Mouse (Mus musculus) telencephalon, adult 2 months (tissue): ENCODE measurements around the gene Pphln1.
A peak's percentile ranks its signal among the peaks of the same experiment; 100 is the strongest.

ENCODE experiments used
- DNase-seq: peaks from one replicate; pipeline ENCODE4 v3.0.0-alpha.2; 2011; ENCODE audit warnings: low read depth, low spot score

Gene Pphln1

GRCm38 (mm10) chr15:93433811-93434210 lies 35.7 kb downstream of the Pphln1 start:
- DNase-seq: no peak

GRCm38 (mm10) chr15:93435998-93436397 lies 37.8 kb downstream of the Pphln1 start:
- no peak for DNase-seq

- peak; percentile 21 for DNase-seq
Observed at GRCm38 (mm10) chr15:93438663-93439062, 40.5 kb downstream of the Pphln1 start.

DNA sequence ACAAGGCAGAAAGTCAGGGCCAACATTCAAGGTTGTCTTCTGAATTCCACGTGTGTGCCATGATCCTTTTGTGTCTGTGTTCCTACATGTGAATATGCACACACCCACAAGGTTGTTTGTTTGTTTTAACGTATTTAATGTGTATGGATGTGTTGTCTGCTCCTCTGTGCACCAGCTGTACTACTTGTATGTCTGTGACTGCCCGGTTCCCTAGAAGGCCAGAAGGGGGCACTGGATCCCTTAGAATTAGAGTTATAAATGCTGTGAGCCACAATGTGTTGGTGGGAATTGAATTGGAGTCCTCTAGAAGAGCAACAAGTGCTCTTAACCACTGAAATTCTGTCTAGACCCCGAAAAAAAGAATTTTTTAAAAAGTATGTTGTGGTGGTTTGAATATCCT lies 44.1 kb downstream of the Pphln1 start:
- DNase-seq: no peak

- DNase-seq: peak; percentile 12
Observed at GRCm38 (mm10) chr15:93443676-93444075, 45.5 kb downstream of the Pphln1 start.

- no peak for DNase-seq
Observed at GRCm38 (mm10) chr15:93448862-93449261, 50.7 kb downstream of the Pphln1 start.

GRCm38 (mm10) chr15:93453296-93453695 lies 55.1 kb downstream of the Pphln1 start:
- no peak for DNase-seq

DNA sequence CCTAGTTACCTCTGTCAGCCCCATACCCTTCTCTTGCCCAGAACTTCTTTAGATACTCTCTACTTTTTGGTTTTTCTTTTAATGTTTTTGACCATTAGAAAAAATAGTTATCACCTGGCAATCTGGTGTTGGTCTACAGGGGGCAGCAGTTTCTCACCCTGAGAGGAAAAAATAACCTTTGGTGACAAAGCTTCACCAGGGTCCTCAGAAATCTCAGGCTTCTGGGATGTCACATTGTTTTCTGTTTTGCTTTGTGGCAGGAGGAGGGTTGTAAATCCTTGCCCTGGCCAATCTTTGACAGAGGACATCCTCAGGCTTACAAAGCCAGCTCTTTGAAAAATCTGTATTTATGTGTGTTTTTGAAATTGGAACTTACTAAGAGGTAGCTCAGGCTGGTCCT lies 57.9 kb downstream of the Pphln1 start:
- DNase-seq: no peak

DNA sequence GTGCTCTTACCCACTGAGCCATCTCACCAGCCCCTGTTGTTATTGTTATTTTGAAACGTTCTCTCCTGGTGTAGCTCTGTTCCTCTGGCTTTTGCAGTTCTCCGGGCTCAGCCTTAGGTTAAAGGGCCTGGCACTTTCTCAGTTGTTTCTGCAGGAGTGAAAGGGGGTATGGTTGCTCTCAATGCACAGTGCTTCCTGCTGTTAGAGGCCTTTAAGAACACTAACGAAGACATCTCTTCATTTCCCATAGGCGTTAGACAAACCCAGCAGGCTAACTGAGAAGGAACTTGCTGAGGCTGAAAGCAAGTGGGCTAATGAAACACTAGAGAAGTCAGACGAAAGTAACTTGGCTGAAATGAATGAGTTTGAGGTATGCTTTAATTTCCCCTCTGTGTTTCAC lies 61.3 kb downstream of the Pphln1 start:
- DNase-seq: no peak

GRCm38 (mm10) chr15:93461066-93461465 lies 62.9 kb downstream of the Pphln1 start:
- no peak for DNase-seq

GRCm38 (mm10) chr15:93471651-93472050 lies 73.5 kb downstream of the Pphln1 start:
- no peak for DNase-seq

DNA sequence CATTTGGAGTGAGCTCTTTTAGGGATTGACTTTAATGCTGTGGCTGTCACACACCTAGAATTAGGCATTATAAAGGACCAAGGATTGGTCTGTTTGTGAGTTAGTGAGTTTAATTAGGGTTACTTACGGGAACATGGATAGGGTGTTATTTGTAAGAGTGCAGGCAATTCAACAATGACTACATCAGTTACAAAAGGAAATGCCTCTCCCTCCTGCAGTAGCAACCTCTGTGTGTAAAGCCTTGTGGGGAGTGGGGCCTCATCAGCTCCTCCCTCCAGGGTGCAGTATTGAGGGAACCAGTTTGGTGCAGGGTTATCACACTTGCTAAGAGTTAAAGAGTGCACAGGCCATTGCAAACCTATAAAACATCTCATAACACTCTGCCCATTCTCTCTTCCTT lies 73.9 kb downstream of the Pphln1 start:
- DNase-seq: no peak

GRCm38 (mm10) chr15:93474277-93474676 lies 76.1 kb downstream of the Pphln1 start:
- DNase-seq: peak; percentile 41

DNA sequence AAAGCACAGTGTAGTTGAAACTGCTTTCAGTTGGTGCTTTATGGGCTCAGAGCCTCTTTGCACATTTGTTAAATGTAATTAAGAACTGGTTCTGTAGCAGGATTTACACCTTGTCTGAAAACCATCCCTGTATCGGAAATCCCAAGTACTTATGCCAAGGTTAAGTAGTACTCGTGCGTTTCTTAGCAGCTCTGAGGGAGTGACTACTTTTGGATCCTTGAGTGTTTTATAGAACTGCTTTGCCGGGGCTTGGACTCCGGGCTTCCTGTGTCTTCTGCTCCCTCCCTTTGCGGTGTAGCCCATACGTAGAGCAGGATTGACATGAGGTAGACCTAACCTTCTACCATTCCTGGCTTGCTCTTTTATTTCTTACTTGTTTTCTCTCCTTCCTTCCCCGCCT lies 77.5 kb downstream of the Pphln1 start:
- DNase-seq: no peak

DNA sequence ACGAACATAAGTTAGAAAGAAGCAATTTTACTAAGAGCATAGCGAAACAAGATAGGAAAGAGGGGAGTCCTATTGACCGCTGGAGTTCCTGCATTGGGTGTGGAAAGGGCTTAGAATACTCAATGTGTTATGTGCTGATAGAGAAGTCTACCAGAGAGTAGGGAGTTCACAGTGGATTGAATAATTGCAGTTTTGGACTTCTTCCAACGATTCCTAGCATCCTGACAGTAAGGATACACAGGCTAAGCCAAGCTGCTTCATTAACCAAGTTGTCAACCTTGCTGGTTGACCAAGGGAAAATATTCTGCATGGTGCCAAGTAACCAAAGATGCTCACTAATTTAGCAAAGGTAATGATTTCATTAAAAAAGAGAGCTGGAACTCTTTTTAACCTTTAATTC lies 79.6 kb downstream of the Pphln1 start:
- DNase-seq: no peak

- no peak for DNase-seq
Observed at GRCm38 (mm10) chr15:93478676-93479075, 80.5 kb downstream of the Pphln1 start.

- DNase-seq: peak; percentile 76
Observed at GRCm38 (mm10) chr15:93479445-93479844, 81.3 kb downstream of the Pphln1 start.

DNA sequence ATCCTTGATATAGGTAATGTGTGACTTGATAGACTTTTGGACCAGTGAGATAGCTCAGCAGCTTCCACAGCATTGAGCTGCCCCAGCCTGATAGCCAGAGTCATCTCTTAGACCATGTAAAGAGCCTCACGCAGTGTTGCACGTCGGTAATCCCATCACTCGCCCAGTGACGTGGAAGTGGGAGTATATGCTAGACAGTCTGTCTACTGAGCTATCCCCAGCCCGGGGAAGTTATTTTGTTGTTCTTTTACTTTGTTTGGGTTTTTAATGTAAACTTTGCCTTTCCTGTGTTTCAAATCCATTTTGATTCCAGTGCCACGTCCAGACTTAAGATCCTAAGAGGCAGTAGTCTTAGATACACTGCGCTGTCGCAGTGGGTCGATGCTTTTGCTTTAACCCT lies 83.0 kb downstream of the Pphln1 start:
- DNase-seq: no peak

- DNase-seq: no peak
Observed at GRCm38 (mm10) chr15:93484261-93484710, 86.1 kb downstream of the Pphln1 start.

DNA sequence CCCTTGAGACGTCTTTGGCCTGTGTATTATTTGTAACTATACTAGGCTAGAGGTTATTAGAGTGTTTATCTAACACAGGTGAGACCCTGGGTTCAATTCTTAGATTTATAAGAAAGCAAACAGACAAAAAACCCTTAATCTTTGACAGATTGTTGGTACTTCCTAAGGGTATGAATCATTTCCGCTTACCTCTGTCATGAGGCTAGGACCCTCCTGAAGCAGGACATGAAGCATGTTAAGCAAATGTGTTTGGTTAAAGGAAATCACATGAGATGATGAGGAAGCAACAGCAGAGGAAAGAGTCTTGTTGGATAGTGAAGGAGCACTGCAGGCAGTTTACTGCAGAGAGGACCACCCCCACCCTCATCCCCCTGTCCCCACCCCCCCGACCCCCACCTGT lies 87.1 kb downstream of the Pphln1 start:
- DNase-seq: no peak

DNA sequence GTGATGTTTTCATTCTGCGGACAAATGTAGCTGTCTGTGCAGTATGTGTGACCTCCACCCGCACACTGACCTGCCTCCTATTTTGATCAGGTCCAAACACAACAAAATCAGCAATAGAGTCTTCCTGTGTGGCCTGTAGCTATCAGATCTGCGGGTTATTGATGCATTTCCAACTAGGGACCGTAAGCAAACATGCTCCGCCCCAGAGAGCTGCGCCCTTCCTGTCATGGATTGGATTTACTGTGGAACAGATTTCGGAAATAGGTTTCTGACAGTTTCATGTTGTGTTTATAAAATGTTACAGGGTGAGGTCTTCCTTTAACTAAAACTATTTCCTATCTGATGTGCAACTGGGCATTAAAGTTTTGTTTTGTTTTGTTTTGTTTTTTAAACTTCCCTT lies 87.9 kb downstream of the Pphln1 start:
- DNase-seq: no peak

DNA sequence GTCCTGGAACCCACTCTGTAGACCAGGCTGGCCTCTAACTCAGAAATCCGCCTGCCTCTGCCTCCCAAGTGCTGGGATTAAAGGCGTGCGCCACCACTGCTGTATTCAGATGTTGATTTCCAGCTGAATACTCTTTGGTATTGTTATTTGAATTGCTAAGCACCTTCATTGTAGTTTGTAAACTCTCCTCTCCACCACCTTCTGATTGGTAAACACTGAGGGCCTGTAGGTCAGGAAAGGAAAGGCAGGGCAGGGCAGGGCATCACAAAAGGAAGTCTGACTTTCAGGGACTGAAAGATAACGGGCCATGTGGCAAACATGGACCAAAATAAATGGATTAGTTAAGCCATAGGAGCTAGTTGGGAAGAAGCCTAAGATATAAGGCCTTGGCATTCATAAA lies 91.4 kb downstream of the Pphln1 start:
- no peak for DNase-seq

GRCm38 (mm10) chr15:93494700-93495099 lies 96.5 kb downstream of the Pphln1 start:
- no peak for DNase-seq

GRCm38 (mm10) chr15:93499866-93500265 lies 101.7 kb downstream of the Pphln1 start:
- DNase-seq: no peak

DNA sequence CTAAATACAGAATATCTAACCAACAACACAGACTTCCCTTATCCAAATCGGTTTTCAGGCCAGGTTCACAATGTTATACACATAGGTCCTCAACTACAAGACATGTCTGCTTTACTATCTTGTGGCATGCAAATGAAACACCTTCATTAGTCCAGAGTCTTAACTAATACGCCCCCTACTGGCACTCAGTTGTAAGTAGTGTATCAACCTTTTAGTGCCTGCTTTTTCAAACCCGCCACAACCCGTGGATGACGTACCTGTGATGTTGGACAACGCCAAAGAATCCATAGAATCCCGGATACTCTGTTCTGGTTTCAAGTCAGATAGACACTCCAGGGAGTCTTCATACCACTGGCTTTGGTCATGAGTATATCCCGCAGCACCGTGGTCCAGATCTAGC lies 104.6 kb downstream of the Pphln1 start:
- no peak for DNase-seq
